Mouse (Mus musculus): ENCODE data around the gene Lrwd1. TPM values are rescaled to one million over a fixed set of nuclear protein-coding genes. Genes with fewer than 3 reads are reported as not detected.
"Not testable (repeated sequence)": the region's sequence is repeated elsewhere in the genome, so short reads cannot be mapped to it uniquely, and the experiment has no call there.

Lrwd1 gene
- total RNA-seq, 2 experiments from 2014 or later, result 14.8 to 15.2 TPM

GRCm38 (mm10) chr5:136144606-136145430, 8.9 kb upstream of the Lrwd1 start:
- no peak for TF ChIP-seq CTCF (IDR thresholded peaks at IDR 0.05)

GRCm38 (mm10) chr5:136143161-136143755, 7.4 kb upstream of the Lrwd1 start:
- intact Hi-C loops (cut with DNase I), result no loop called here
- TF ChIP-seq CTCF (IDR thresholded peaks at IDR 0.05), result peak; percentile 49
- no peak overlapping the region for H3K27ac ChIP-seq
- no peak for DNase-seq (ENCODE audit: extremely low spot score in 1 of 2, low spot score in 2 of 2)
- H3K4me3 ChIP-seq, result no peak overlapping the region

More at GRCm38 (mm10) chr5:136144606-136145430, 8.9 kb upstream of the Lrwd1 start:
- no peak for DNase-seq (ENCODE audit: extremely low spot score in 1 of 2, low spot score in 2 of 2)
- intact Hi-C loops (cut with DNase I), result no loop called here
- H3K4me3 ChIP-seq, result no peak overlapping the region
- no peak overlapping the region for H3K27ac ChIP-seq

GRCm38 (mm10) chr5:136142746-136143145, 6.9 kb upstream of the Lrwd1 start:
- no peak for DNase-seq (ENCODE audit: extremely low spot score in 1 of 2, low spot score in 2 of 2)
- TF ChIP-seq CTCF (IDR thresholded peaks at IDR 0.05), result no peak
- H3K27ac ChIP-seq, result no peak overlapping the region
- H3K4me3 ChIP-seq, result no peak overlapping the region
- intact Hi-C loops (cut with DNase I), result no loop called here

GRCm38 (mm10) chr5:136140057-136140482, 4.2 kb upstream of the Lrwd1 start:
- no peak for DNase-seq (ENCODE audit: extremely low spot score in 1 of 2, low spot score in 2 of 2)
- intact Hi-C loops (cut with DNase I), result no loop called here
- H3K4me3 ChIP-seq, result no peak overlapping the region
- H3K27ac ChIP-seq, result no peak overlapping the region
- TF ChIP-seq CTCF (IDR thresholded peaks at IDR 0.05), result no peak

GRCm38 (mm10) chr5:136139393-136139792, 3.5 kb upstream of the Lrwd1 start:
- TF ChIP-seq CTCF (IDR thresholded peaks at IDR 0.05), result no peak
- no peak overlapping the region for H3K4me3 ChIP-seq
- DNase-seq (ENCODE audit: extremely low spot score in 1 of 2, low spot score in 2 of 2), result no peak
- intact Hi-C loops (cut with DNase I), result no loop called here
- no peak overlapping the region for H3K27ac ChIP-seq

- intact Hi-C loops (cut with DNase I), result loop anchor here (2.0 kb wide), 1 partner anchor 49 kb away; no protein-coding TSS in a partner anchor
These were observed 1.9 kb upstream of the Lrwd1 start for GRCm38 (mm10) chr5:136137658-136138274.

GRCm38 (mm10) chr5:136136292-136136990, 567 bp upstream of the Lrwd1 start:
- no peak for DNase-seq (ENCODE audit: extremely low spot score in 1 of 2, low spot score in 2 of 2)
- no peak for TF ChIP-seq CTCF (IDR thresholded peaks at IDR 0.05)
- intact Hi-C loops (cut with DNase I), result loop anchor here (1.0 to 2.0 kb wide), 2 partner anchors 20 to 50 kb away; partner anchors contain the start of gene Polr2j
- peak overlapping the region; percentile 78 for H3K4me3 ChIP-seq
- H3K27ac ChIP-seq, result peak overlapping the region; percentile 75

More at GRCm38 (mm10) chr5:136137658-136138274, 1.9 kb upstream of the Lrwd1 start:
- TF ChIP-seq CTCF (IDR thresholded peaks at IDR 0.05), result peak; percentile 66
- Histone ChIP-seq H3K27ac (no peak overlapping the region), H3K4me3 (no peak overlapping the region)
- DNase-seq (ENCODE audit: extremely low spot score in 1 of 2, low spot score in 2 of 2), result peak; percentile 29 to 30

- Histone ChIP-seq H3K4me3 (no peak overlapping the region), H3K27ac (no peak overlapping the region)
- no peak for TF ChIP-seq CTCF (IDR thresholded peaks at IDR 0.05)
- intact Hi-C loops (cut with DNase I), result no loop called here
- DNase-seq (ENCODE audit: extremely low spot score in 1 of 2, low spot score in 2 of 2), result no peak
These were observed 13.7 kb downstream of the Lrwd1 start for GRCm38 (mm10) chr5:136122165-136122564.

GRCm38 (mm10) chr5:136116784-136117112, 19.1 kb downstream of the Lrwd1 start:
- no peak for TF ChIP-seq CTCF (IDR thresholded peaks at IDR 0.05)
- Histone ChIP-seq H3K4me3 (peak overlapping the region; percentile 96), H3K27ac (peak overlapping the region; percentile 88)
- intact Hi-C loops (cut with DNase I), result loop anchor here (1.0 kb wide), 1 partner anchor 20 kb away; the partner anchor contains the start of genes Alkbh4 and Lrwd1
- DNase-seq (ENCODE audit: extremely low spot score in 1 of 2, low spot score in 2 of 2), result no peak

- intact Hi-C loops (cut with DNase I), result loop anchor here (1.0 kb wide), 1 partner anchor 20 kb away; the partner anchor contains the start of genes Alkbh4 and Lrwd1
- TF ChIP-seq CTCF (IDR thresholded peaks at IDR 0.05), result peak; percentile 99
- peak; percentile 96 to 98 for DNase-seq (ENCODE audit: extremely low spot score in 1 of 2, low spot score in 2 of 2)
- Histone ChIP-seq H3K4me3 (peak within 1 kb of the TSS; percentile 96), H3K27ac (peak within 1 kb of the TSS; percentile 88)
These were observed 19.7 kb downstream of the Lrwd1 start, which contains the start of gene Polr2j for GRCm38 (mm10) chr5:136115891-136116783. Gene Polr2j (plus strand): TSS chr5:136116631.

GRCm38 (mm10) chr5:136113546-136113945, 22.3 kb downstream of the Lrwd1 start:
- not testable (repeated sequence) for H3K4me3 ChIP-seq

More at GRCm38 (mm10) chr5:136113546-136113945, 22.3 kb downstream of the Lrwd1 start:
- intact Hi-C loops (cut with DNase I); H3K27ac ChIP-seq; DNase-seq (ENCODE audit: extremely low spot score in 1 of 2, low spot score in 2 of 2): not testable (repeated sequence)
